Mouse (Mus musculus) hindbrain, embryonic 14.5 days (tissue): ENCODE results near the gene Gad2. TPM values are rescaled to one million over a fixed set of nuclear protein-coding genes. Genes with fewer than 3 reads are reported as not detected.

Experiments
- ATAC-seq: fragments of 200-750 bp; cut with Nextera tagmentation; 2 replicates; pipeline ENCODE4 v1.8.0; 2017; ENCODE audit warnings: moderate number of reproducible peaks, mild to moderate bottlenecking, moderate TSS enrichment, moderate library complexity; ENCODE audit not compliant: low FRiP score
- DNase-seq: peaks from one replicate; pipeline ENCODE4 v3.0.0-alpha.2; 2015; ENCODE audit warnings: low spot score
- H3K27ac ChIP-seq: fragments of 300-500 bp; sonication (generic); 2 replicates; pipeline ENCODE4 v1.5.1; 2014; ENCODE audit warnings: mild to moderate bottlenecking, moderate library complexity
- H3K27me3 ChIP-seq: fragments of 300-500 bp; sonication (generic); 2 replicates; pipeline ENCODE4 v1.6.1; 2014; ENCODE audit warnings: mild to moderate bottlenecking, low read length, mixed read lengths; ENCODE audit not compliant: control insufficient read depth, insufficient read depth
- H3K36me3 ChIP-seq: fragments of 300-500 bp; sonication (generic); replicated peaks from 2 replicates; pipeline ENCODE4 v1.6.1; 2014; ENCODE audit not compliant: control insufficient read depth, insufficient read depth
- H3K4me1 ChIP-seq: fragments of 300-500 bp; sonication (generic); replicated peaks from 2 replicates; pipeline ENCODE4 v1.6.1; 2014; ENCODE audit warnings: antibody characterized with exemption, low read length, mixed read lengths; ENCODE audit not compliant: control insufficient read depth, insufficient read depth
- H3K4me2 ChIP-seq: fragments of 300-500 bp; sonication (generic); replicated peaks from 2 replicates; pipeline ENCODE4 v1.6.1; 2014; ENCODE audit warnings: mild to moderate bottlenecking, moderate library complexity
- H3K4me3 ChIP-seq: fragments of 300-500 bp; sonication (generic); replicated peaks from 2 replicates; pipeline ENCODE4 v1.5.1; 2014; ENCODE audit warnings: mild to moderate bottlenecking, low read length
- H3K9ac ChIP-seq: fragments of 300-500 bp; sonication (generic); 2 replicates; pipeline ENCODE4 v1.6.1; 2014
- H3K9me3 ChIP-seq: fragments of 300-500 bp; sonication (generic); 2 replicates; pipeline ENCODE4 v1.6.1; 2016; ENCODE audit warnings: low read length; ENCODE audit not compliant: control insufficient read depth
- WGBS: fragments of 180-500 bp; shearing (Covaris S2); extraction: QIAGEN DNeasy Blood & Tissue Kit; methylation state at CpG from one replicate; pipeline ENCODE4 v1.1.7; 2014; 5-methylcytosine and 5-hydroxymethylcytosine counted together
- microRNA-seq: library from miRNA; unstranded; fragments of <30 nt; microRNA quantifications from one replicate; pipeline ENCODE4, GENCODE M21; 2016
- polyA plus RNA-seq: library from polyadenylated mRNA; unstranded; fragments of >200 nt; fragmentation: Nextera tagmentation; extraction: Ambion mirVana; gene quantifications from 2 replicates; pipeline ENCODE4 v1.2.1, GENCODE M21; 2014

The Gad2 gene
- polyA plus RNA-seq, 1 experiment from 2014 or later = 34.7 TPM

DNA sequence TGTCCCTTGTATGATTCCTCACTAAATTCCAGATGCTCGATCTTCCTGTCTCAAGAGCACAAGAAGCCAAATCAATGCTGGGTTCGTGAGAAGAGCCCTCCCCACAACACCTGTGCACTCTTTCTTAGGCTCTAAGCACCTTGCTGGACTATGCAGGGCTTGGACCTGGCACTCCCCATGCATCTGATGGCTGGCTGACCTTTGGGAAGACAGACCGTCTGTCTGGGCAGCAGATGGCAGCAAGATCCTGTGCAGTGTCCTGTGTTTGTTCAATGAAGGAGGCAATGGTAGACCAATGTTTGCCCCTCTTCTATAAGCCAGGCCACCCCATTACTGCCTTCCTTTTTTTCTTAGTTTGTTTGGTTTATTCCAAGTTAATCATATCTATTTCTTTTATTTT, 119.2 kb downstream of the Gad2 start:
- Histone ChIP-seq H3K27me3 (no peaks in the 10 kb centered on the region), H3K9ac (no peak overlapping the region), H3K4me3 (no peak overlapping the region), H3K9me3 (no peaks in the 10 kb centered on the region), H3K36me3 (no peaks in the 10 kb centered on the region), H3K27ac (no peak overlapping the region), H3K4me2 (no peak overlapping the region), H3K4me1 (no peaks in the 10 kb centered on the region)
- DNase-seq (no peak), ATAC-seq (no peak)
- 70% methylated on average over 3 of the region's 3 CpGs for WGBS

Small RNA genes lying within 50 kb of the gene (microRNA-seq; reads per million reads assigned to microRNA genes)
- not detected for gene Gm23636
- gene Mir3967 = not detected

Other genes starting within 250 kb of the Gad2 start
- 0.47 and 1.0 TPM in 2 replicates for gene Apbb1ip, start 151.9 kb downstream of the Gad2 start, polyA plus RNA-seq